Mouse (Mus musculus): ENCODE results near the gene Mdga2.

DNA sequence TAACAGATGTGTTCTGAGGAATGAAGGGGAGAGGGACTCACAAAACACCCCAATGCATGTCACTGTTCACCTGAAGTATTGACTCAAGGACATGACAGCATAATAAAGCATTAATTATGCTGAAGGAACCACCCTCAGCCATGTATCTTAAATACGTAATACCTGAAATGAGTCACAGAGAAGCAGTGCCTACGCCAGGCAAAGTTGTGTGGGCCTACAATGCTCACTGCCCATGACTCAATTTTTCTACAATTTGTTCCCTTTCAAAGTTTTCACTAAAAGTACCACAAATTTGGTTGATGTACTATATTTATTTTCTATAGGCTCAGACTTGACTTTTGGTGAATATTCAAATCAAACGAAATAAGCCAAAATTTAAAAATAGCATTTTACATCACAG, 80.7 kb downstream of the Mdga2 start:
- TF ChIP-seq CTCF (IDR thresholded peaks at IDR 0.05; ENCODE audit: low read depth), result no peak
- TF ChIP-seq EP300 (IDR thresholded peaks at IDR 0.05; ENCODE audit: low read depth), result no peak

All from liver, postnatal 0 days (tissue).